Mouse (Mus musculus) megakaryocyte, embryonic 14.5 days (primary cell): ENCODE results near the gene Osbpl6. TPM values are rescaled to one million over a fixed set of nuclear protein-coding genes. Genes with fewer than 3 reads are reported as not detected.

Experiments
- H3K27me3 ChIP-seq: replicated peaks from 2 replicates; pipeline ENCODE3; 2012; ENCODE audit warnings: inconsistent platforms
- H3K36me3 ChIP-seq: replicated peaks from 2 replicates; pipeline ENCODE3; 2012; ENCODE audit warnings: low read length, inconsistent platforms, mixed read lengths
- H3K4me1 ChIP-seq: 2 replicates; pipeline ENCODE4 v1.6.1; 2012; ENCODE audit warnings: inconsistent platforms
- H3K4me3 ChIP-seq: replicated peaks from 2 replicates; pipeline ENCODE3; 2012; ENCODE audit warnings: moderate library complexity, mild to moderate bottlenecking, inconsistent platforms
- H3K9me3 ChIP-seq: 2 replicates; pipeline ENCODE4 v1.6.1; 2012; ENCODE audit warnings: inconsistent platforms
- FLI1 ChIP-seq: IDR thresholded peaks from 2 replicates; pipeline ENCODE4 v1.6.1; 2012; ENCODE audit warnings: low read length, inconsistent platforms, mixed read lengths
- GATA1 ChIP-seq: IDR thresholded peaks from 3 replicates; pipeline ENCODE4 v1.6.1; 2012; ENCODE audit warnings: mixed read lengths, low read length, inconsistent platforms, borderline replicate concordance
- polyA plus RNA-seq: library from polyadenylated mRNA; stranded (reverse); fragments of >175 nt; gene quantifications from 2 replicates; pipeline ENCODE4 v1.2.3, GENCODE M21; 2012; ENCODE audit warnings: low replicate concordance; ENCODE audit not compliant: insufficient read depth

The Osbpl6 gene
- polyA plus RNA-seq, 1 experiment: not detected

DNA sequence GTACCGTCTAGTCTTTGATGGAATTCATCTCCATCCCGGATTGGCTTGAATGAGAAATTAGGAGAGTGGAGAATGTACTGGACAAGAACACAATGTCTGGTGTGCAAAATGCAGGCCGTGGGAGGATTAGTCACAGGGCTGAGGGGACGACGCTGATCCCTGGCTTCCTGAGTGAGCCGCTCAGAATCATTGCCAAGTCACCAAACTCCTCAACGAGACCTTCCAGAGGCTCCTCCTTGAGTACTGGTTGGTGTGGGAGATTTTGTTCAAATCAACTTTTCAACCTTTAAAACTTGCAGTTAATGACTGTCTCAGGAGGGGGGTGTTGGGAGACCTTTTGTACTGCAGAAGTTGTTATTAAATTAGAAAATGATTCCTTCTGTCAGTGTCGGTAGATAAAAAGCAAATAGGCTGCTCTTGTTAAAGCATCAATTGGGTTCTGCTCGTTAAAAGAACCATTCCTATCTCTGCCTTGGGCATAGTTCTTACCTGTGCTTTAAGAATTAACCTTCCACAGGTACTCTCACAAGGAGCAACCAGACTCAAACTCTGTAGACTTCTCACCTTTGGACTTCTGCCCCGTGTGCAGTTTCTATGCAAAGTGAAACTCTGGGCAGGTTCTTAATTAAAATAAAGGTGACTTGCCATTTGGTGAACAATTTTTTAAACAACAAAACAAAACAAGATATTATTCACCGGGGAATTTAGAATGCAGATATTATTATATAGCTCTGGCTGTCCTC, 89.9 kb downstream of the Osbpl6 start:
- no peaks in the 10 kb centered on the region for H3K4me1 ChIP-seq
- TF ChIP-seq FLI1 (no peak), GATA1 (no peak)
- no peak overlapping the region for H3K4me3 ChIP-seq
- H3K36me3 ChIP-seq: no peaks in the 10 kb centered on the region
- H3K9me3 ChIP-seq: peaks cover 4% of the 10 kb centered on the region; the same call in 1 of the 2 replicates
- H3K27me3 ChIP-seq: no peaks in the 10 kb centered on the region

DNA sequence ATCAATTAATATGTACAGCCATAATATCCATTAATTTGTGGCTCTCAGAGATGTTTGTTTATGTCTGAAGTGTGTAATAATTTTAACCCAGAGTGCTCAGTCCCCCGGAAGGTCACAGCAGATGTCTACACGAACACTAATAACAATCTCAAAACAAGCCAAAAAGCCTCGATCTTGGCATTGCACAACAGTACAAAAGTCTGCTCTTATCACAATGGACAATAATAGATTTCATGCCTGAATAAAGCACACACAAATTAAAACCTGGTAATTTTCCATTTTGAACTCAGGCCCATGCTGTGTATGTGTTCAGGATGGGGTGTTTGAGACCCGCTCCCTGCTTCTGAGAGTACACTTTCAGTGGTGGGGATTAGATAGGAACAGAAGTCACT, 90.4 kb downstream of the Osbpl6 start:
- Histone ChIP-seq H3K4me3 (no peak overlapping the region), H3K4me1 (no peaks in the 10 kb centered on the region), H3K27me3 (no peaks in the 10 kb centered on the region), H3K9me3 (peaks cover 4% of the 10 kb centered on the region; the same call in 1 of the 2 replicates), H3K36me3 (no peaks in the 10 kb centered on the region)
- TF ChIP-seq GATA1: no peak
- TF ChIP-seq FLI1: no peak

DNA sequence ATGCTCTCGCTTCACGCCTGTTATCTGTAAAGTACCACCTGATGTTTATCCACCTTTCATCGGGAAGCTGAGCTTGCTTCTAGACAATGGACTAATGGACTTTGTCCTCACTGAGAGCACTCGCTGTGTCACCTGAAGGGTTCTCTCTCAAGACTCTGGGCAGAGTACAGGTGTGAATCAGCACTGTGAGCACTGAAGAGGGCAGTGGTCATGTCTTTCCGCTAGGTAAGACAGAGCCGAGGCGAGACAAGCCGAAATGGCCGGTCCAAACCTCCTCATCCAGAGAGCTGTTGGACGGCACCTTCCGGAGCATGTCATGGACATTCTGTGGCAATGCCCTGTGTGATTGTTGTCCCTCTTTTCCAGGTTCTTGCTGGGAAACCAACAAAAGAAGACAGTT, 92.6 kb downstream of the Osbpl6 start:
- H3K9me3 ChIP-seq: peaks cover 4% of the 10 kb centered on the region; the same call in 1 of the 2 replicates
- TF ChIP-seq FLI1 (no peak), GATA1 (no peak)
- no peaks in the 10 kb centered on the region for H3K36me3 ChIP-seq
- H3K4me1 ChIP-seq: no peaks in the 10 kb centered on the region
- H3K27me3 ChIP-seq: no peaks in the 10 kb centered on the region
- no peak overlapping the region for H3K4me3 ChIP-seq

DNA sequence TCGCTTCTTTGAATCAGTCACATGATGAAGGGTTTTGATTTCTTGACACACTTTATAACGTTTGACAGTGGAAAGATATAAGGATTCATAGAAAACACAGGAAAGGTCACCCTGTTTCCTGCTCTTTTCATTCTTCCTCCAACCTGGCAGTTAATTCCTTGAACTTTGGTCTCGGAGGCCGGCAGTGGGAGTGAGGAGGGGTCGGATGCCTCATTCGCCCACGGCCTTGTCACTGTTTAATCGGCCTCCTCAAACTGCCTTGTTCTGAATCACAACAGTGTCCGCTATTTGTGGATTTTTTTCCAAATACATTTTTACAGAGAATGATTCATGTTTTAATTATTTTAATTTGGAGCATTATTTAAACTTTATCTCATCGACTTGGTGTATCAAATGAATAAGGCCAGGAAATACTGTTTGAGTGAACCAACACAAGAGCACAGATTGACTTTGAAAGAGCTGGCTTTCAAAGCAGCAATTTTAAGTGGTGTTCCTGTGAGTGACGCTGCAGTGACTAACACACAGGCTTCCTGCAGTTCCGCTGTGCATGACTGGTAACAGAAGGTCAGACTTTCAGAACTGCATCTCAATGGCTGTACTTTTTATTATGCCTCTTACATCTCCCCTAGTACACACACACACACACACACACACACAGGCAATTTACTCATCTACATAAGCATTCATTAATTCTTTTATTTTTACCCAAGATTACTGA, 98.0 kb downstream of the Osbpl6 start:
- Histone ChIP-seq H3K4me3 (no peak overlapping the region), H3K27me3 (no peaks in the 10 kb centered on the region), H3K4me1 (no peaks in the 10 kb centered on the region), H3K9me3 (no peaks in the 10 kb centered on the region), H3K36me3 (no peaks in the 10 kb centered on the region)
- no peak for TF ChIP-seq GATA1
- TF ChIP-seq FLI1: no peak

DNA sequence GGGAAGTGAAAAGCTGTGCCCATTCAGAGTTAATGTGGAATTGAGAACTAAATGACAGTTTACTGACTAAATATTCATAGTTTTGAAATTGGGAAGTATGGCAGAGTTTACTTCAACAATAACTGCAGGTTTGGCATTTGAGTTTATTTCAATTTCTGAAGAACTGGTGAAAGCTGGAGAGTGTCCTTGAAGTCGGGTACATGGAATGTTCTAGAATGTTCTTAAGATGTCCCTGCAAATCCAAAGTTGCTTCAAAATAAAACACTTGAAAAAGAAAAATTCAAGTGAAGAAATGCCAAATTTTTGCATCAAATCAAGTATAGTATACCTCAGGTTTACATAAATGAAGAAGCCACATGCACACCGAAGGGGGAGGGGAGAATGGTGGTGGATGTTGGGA, 98.7 kb downstream of the Osbpl6 start:
- no peaks in the 10 kb centered on the region for H3K4me1 ChIP-seq
- H3K27me3 ChIP-seq: no peaks in the 10 kb centered on the region
- no peaks in the 10 kb centered on the region for H3K36me3 ChIP-seq
- no peak overlapping the region for H3K4me3 ChIP-seq
- no peak for TF ChIP-seq GATA1
- no peak for TF ChIP-seq FLI1
- no peaks in the 10 kb centered on the region for H3K9me3 ChIP-seq

DNA sequence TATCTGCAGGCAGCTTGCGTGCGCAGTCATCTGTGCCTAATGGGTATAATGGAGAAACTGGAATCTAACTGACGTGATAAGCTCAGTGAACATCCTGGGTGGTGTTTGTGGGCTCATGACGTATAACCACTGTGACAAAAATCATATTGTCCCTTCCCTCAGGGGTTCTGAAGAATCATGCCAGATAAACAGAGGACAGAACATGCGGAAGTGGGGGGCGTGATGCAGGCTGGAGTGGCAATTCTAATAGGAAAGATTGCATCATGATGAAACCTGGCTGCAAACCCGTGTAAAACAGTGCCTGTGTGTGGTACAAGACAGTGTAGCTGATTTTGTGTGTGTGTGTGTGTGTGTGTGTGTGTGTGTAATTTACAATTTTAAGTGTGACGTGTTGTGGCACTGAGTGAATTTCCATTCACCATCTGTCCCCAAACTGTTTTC, 105.0 kb downstream of the Osbpl6 start:
- H3K4me1 ChIP-seq: no peaks in the 10 kb centered on the region
- peaks cover 8% of the 10 kb centered on the region; the same call in 1 of the 2 replicates for H3K9me3 ChIP-seq
- H3K4me3 ChIP-seq: no peak overlapping the region
- no peaks in the 10 kb centered on the region for H3K27me3 ChIP-seq
- no peaks in the 10 kb centered on the region for H3K36me3 ChIP-seq
- TF ChIP-seq GATA1 (no peak), FLI1 (no peak)

DNA sequence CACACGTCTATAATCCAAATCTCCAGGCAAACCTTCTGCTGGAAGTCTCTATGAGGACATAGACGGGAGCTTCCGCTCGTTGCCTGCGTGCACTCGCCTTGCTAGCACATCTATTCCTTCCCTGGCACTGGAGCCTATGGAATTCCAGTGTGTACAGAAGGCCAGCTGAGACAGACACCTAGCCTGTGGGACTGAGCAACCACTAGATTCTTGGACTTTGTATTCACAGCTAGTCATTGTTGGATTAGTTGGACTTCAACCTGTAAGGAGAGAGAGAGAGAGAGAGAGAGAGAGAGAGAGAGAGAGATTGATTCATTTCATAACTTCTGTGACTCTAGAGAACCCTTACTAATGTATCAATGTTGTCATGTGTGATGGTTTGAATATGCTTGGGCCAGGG, 105.8 kb downstream of the Osbpl6 start:
- TF ChIP-seq FLI1 (no peak), GATA1 (no peak)
- no peak overlapping the region for H3K4me3 ChIP-seq
- no peaks in the 10 kb centered on the region for H3K4me1 ChIP-seq
- H3K9me3 ChIP-seq: peaks cover 8% of the 10 kb centered on the region; the same call in 1 of the 2 replicates
- no peaks in the 10 kb centered on the region for H3K27me3 ChIP-seq
- H3K36me3 ChIP-seq: no peaks in the 10 kb centered on the region

DNA sequence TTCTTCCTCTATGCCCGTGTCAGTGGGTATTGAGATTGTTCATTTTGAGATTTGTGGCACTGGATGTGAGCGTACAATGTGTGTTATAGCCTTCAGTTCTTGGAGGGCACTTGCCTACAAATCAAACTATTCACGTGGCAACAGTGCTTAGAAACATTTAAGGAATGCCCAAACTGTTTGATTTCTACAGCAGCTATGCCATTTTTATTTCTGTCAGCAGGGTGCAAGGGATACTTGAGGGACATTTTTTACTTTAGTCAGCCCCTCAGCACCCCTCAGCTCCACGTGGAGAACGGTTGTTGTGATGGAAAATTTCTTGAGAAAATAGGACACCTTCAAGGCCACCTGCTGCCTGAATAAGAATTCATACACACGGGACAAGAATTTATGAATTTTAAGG, 106.6 kb downstream of the Osbpl6 start:
- Histone ChIP-seq H3K9me3 (peaks cover 11% of the 10 kb centered on the region; the same call in 1 of the 2 replicates), H3K27me3 (no peaks in the 10 kb centered on the region), H3K4me3 (no peak overlapping the region), H3K36me3 (no peaks in the 10 kb centered on the region), H3K4me1 (no peaks in the 10 kb centered on the region)
- TF ChIP-seq GATA1 (no peak), FLI1 (no peak)

DNA sequence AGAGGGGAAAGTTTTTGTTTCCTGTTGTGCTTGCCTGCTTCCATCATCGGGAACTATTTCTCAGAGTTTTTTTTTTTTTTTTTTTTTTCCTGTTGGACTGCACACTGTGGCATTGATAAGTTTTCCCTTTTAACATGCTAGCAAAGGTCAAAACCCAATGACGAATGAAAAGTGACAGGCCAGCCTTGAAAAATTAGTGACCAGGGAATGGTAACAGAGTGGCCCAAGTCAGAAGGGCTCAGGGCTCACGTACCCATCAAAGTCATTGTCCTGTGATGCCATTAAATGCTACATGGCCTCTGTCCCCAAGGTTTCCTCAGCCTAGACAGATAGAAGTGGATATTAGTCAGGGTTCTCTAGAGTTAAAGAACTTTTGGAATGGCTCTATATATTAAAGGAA, 107.0 kb downstream of the Osbpl6 start:
- no peaks in the 10 kb centered on the region for H3K4me1 ChIP-seq
- H3K36me3 ChIP-seq: no peaks in the 10 kb centered on the region
- peaks cover 11% of the 10 kb centered on the region; the same call in 1 of the 2 replicates for H3K9me3 ChIP-seq
- TF ChIP-seq GATA1 (no peak), FLI1 (no peak)
- H3K4me3 ChIP-seq: no peak overlapping the region
- H3K27me3 ChIP-seq: no peaks in the 10 kb centered on the region

DNA sequence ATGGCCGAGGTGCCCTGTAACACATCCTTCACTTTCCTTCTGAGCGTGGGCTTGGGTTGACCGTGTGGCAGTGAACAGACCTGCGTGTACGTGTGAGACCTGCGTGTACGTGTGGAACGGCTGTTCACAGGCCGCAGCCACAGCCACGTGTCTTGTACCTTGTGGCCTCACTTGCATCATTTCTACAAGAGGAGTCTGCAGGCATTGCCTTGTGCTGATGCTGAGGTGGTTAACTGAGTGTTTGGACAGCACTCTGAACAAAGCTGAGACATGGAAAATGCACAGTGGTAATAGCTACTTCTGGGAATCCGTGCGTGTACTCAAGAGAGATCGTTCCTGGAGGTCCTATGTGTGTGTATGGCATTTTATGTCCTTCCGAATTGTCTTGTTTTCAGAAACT, 111.2 kb downstream of the Osbpl6 start:
- H3K9me3 ChIP-seq: 0 out of 2 replicates have a peak, but pooled peaks cover 8% of the 10 kb centered on the region
- no peaks in the 10 kb centered on the region for H3K36me3 ChIP-seq
- no peaks in the 10 kb centered on the region for H3K27me3 ChIP-seq
- no peaks in the 10 kb centered on the region for H3K4me1 ChIP-seq
- H3K4me3 ChIP-seq: peak overlapping the region; percentile 19
- no peak for TF ChIP-seq GATA1
- TF ChIP-seq FLI1: no peak
